Mouse (Mus musculus) olfactory bulb, adult 2 months (tissue): ENCODE measurements around the gene Clk2.
A peak's percentile ranks its signal among the peaks of the same experiment; 100 is the strongest.

ENCODE experiments used
- CTCF ChIP-seq: fragments of 200-500 bp; IDR thresholded peaks from 2 replicates; pipeline ENCODE4 v1.5.1; 2012; ENCODE audit warnings: low read depth, mild to moderate bottlenecking, low read length, moderate library complexity; ENCODE audit not compliant: insufficient read depth
- POLR2A ChIP-seq: fragments of 200-500 bp; IDR thresholded peaks from 2 replicates; pipeline ENCODE4 v1.6.1; 2012; ENCODE audit warnings: mild to moderate bottlenecking, low read depth, low read length, moderate library complexity; ENCODE audit not compliant: insufficient read depth

DNA sequence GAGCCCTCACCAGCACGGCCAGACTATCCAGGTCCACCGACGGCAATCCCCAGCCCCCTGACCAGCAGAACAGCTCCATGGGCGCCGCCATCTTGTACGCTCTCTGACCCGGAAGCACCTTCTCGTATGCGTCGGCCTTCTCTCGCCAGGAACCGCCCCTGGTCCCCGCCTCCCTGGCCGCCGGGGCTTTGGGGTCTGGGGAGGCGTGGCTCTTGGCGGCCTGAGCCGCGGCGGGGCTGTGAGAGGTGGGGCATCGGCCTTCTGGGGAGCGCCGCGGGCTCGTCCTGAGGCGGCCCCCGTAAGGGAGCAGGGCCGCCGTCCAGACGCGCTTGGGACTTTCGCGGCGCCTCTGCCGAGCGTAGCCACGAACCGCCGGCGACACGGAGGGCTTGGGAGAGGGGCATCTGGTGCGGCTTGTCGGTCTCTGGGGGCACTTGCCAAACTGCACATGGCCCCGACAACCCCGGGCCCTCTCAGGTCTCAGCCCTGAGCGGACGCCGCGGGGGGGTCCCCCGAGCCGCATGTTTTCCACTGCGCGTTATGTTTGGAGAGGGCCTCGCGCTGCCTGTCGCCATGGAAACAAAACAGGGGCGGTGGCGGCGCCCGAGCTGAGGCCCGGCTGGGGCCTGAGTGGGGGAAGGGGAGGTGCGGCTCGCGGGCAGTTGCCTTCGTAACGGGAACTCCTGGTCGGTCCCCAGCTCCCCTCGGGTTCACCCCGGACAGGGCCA is 49.4 kb downstream of the Clk2 start:
- TF ChIP-seq CTCF, result no peak
- TF ChIP-seq POLR2A, result peak; percentile 52
